Mouse (Mus musculus) heart, postnatal 10 days (tissue): ENCODE measurements around the gene Hspa1a. TPM values are rescaled to one million over a fixed set of nuclear protein-coding genes. Genes with fewer than 3 reads are reported as not detected.
"Not testable (repeated sequence)": the region's sequence is repeated elsewhere in the genome, so short reads cannot be mapped to it uniquely, and the experiment has no call there.

ENCODE experiments used
- DNase-seq, 2 experiments: peaks; one replicate each; pipeline ENCODE4 v3.0.0; 2021
- intact Hi-C: fragments of 180-260 bp; cut with DNase I; formaldehyde crosslinking; loops from one replicate; pipeline ENCODE4 v1.15.1; 2025
- total RNA-seq, 2 experiments: library from RNA; stranded (reverse); gene quantifications; 2 replicates each; pipeline ENCODE4 v1.2.3; 2021

Hspa1a gene
- total RNA-seq, 2 experiments from 2014 or later: 2.6 TPM

DNA sequence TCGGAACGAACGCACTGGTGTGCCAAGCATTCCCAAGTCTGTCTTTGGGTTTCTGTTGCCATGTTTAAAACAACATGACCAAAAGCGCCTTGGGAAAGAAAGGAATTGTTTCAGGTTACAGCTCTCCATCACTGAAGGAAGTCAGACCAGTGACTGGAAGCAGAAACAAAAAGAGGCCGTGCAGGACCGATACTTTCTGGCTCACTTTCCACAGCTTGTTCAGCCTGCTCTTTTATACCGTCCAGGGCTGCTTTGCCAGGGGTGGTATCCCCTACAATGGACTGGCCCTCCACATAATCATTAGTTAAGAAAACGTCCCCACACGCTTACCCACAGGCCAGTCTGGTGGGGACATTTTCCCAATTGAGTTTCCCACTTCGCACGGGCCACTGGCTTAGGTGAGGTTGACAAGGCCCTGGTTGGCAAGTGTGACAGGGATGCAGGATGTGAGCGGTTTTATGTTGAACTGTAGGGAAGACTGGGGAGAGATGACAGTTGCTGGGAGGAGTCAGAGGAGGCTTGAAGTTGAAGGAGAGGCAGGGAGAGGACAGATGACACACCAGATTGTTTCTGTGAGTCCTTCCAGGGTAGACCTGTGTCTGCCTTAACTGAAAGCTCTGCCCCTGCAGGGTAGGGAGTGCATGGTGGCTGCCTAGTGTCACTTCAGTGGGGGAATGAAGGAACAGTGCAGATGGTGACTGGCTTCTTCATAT lies 30.4 kb upstream of the Hspa1a start:
- intact Hi-C loops: loop anchor here (10.0 kb wide), 1 partner anchor 232 kb away; the partner anchor contains the start of genes Atp6v1g2 and Nfkbil1
- no peak for DNase-seq

DNA sequence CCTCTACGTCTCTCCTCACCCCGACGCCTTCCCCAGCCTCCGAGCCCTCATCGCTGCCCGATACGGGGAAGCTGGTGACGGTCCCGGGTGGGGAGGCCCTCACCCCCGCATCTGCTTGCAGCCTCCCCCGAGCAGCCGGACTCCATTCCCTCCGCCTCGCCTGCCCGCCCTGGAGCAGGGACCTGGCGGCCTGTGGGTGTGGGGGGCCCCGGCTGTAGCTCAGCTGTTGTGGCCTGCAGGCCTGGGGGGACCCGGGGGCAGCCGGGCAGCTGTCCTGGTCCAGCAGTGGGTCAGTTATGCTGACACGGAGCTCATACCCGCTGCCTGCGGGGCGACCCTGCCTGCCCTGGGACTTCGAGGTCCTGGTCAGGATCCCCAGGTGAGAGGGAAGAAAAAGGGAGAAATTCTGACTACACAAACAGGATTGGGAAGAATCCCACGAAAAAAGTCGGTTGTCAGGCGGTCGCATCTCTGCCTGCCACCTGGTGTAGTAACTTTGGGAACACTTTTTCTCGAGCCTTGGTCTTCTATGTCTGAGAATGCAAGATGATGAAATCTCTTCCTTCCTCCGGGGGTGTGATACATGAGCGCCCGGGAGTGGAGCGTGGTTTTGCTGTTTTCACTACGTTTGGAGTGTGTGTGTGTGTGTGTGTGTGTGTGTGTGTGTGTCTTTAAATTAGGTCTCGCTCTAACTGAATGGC lies 29.6 kb upstream of the Hspa1a start:
- DNase-seq: no peak
- intact Hi-C loops: loop anchor here (10.0 kb wide), 1 partner anchor 233 kb away; the partner anchor contains the start of genes Atp6v1g2 and Nfkbil1

DNA sequence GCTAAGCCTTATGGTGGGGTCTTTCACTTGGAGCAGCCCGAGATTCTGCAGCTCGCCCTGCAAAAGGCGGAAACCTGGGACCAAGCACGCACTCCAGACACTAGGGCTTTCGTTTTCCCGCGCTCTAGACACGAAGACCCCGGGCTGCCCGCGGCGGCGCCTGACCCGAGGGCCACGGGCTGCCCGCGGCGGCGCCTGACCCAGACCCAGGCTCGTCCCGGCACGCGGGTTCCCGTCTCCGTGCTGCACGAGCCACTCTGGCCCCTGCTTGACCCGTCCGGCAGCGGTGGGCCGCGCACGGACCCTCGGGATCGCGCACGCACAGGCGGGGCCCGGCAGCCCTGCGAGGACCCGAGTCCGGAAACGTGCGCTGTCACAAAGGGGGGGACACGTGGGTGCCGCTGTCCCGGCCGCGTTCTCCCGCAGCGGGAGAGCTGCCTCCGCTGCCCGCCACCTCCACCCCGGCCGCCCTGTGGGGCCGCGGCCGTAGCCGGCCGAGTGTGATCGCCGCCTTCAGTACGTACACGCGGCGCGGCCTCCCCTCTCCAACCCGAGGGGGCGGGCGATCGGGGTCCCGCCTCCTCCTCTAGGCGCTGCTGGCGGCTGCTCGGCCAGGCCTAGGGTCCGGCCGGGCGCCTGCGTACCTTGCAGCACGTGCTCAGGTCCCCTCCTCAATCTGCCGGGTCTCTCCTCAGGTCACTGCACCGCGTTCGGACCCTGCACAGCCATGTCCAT lies 28.9 kb upstream of the Hspa1a start, which contains the start of gene Vars:
Gene Vars, plus strand, starts transcription at position 271 of the 735 bp plus-strand sequence.
- intact Hi-C loops: loop anchor here (10.0 kb wide), 1 partner anchor 234 kb away; the partner anchor contains the start of genes Atp6v1g2 and Nfkbil1
- DNase-seq: peak; percentile 92 to 93

GRCm38 (mm10) chr17:34999871-35000716 lies 28.1 kb upstream of the Hspa1a start:
- not testable (repeated sequence) for DNase-seq
- intact Hi-C loops: loop anchor here (10.0 kb wide), 1 partner anchor 235 kb away; the partner anchor contains the start of genes Atp6v1g2 and Nfkbil1

- intact Hi-C loops: no loop called here
- DNase-seq: no peak
These were observed 26.8 kb upstream of the Hspa1a start for GRCm38 (mm10) chr17:34998526-34999430.

DNA sequence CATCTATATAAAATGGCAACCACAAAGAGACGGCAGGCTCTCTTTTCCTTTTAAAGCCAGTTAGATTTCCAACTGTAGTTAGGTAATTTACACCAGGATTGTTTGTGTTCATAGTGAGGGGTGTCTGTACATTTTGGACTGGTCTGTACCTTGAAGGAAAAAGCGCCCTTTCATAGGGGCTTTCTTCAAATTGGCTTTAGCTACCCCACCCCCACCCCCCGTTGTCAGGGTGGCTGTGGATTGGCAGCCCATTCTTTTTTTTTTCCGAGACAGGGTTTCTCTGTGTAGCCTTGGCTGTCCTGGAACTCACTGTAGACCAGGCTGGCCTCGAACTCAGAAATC lies 25.2 kb upstream of the Hspa1a start:
- intact Hi-C loops: no loop called here
- DNase-seq: no peak

DNA sequence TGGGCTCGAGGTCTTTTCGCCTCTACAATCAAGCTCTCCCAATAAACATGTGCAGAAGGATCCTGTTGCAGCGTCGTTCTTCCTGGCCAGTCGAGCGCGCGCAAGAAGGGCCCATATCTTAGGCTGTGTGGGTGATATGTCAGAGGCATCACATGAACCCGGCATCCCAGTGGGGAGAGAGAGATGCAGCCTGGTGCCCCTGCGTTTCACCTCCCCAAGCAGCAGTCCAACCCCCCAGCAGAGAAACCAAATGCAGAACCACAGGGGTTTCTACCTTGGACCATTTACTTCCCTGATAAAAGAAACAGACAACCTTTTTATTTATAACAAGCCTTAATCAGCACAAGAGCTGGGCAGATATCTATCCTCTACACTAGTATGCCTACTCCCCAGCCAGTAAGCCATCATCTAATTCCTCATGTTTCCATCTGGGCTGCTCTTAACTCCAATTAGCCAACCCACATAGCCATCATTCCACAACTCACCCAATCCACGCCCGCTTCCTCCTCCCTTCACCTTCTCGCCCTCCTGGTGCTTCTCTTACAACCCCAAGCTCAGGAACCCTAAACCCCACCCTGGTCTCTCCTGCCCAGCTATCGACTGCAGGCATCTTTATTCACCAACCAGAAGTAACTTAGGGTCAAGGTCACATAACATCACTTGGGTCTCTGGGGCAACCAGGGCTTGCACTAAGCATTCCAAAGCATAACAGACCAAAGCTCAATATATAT lies 24.6 kb upstream of the Hspa1a start:
- no peak for DNase-seq
- intact Hi-C loops: no loop called here

DNA sequence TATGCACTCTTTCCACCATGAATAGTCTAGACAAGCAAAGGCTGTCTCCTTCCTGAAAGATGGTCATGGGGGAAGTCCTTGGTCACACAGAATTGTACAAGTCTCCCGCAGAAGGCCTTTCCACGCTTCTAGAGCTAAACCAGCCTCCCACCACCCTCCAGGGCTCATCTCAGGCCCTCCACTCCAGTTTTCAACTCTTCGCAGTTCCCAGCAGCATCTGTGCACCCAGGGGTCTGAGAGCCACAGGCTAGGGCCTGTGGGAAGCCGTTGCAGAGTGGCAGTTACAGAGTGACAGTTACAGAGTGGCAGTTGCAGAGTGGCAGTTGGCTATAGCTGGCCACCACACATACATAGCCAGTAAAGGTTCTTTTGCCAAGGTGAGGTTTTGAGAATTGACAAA lies 24.0 kb upstream of the Hspa1a start:
- DNase-seq, intact Hi-C loops: not testable (repeated sequence)

DNA sequence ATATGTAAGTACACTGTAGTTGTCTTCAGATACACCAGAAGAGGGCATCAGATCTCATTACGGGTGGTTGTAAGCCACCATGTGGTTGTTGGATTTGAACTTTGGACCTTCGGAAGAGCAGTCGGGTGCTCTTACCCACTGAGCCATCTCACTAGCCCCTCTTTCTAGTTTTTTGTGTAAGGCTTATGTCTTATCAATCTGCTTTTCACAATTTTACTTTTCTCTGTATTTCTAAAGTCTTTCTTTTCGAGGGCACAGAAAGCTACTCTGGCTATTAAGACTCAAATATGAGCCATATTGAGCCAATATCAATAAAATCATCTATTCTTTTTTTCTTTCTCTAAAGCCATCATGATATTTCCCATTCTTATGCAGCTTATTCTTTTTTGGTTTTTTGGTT lies 23.2 kb upstream of the Hspa1a start:
- intact Hi-C loops, DNase-seq: not testable (repeated sequence)

GRCm38 (mm10) chr17:34994751-34995150 lies 22.8 kb upstream of the Hspa1a start:
- DNase-seq: no peak
- intact Hi-C loops: no loop called here

GRCm38 (mm10) chr17:34984218-34984617 lies 12.3 kb upstream of the Hspa1a start:
- intact Hi-C loops: loop anchor here (5.0 kb wide), 2 partner anchors 72 to 127 kb away; partner anchors contain the start of gene Slc44a4
- DNase-seq: no peak

DNA sequence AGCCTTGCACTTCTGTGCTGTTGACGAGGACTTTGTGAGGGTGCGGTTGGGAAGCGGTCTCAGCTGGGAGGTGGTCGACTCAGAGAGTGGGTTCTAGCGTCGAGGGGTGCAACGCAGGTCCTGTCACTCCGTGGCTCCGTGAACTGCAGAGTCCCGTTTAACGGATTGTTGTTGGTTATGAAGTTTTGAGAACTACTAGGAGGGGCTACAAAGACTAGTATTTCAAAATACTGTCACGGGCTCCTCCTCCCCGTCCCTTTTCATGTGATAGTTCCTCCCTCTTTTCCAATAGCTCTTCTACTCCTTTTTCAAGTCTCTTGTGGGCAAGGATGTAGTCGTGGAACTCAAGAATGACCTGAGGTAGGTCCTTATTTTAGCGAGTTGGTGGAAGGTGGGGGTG lies 10.4 kb upstream of the Hspa1a start:
- no peak for DNase-seq
- intact Hi-C loops: loop anchor here (1.0 to 5.0 kb wide), 3 partner anchors 27 to 125 kb away; partner anchors contain the start of gene Slc44a4

GRCm38 (mm10) chr17:34981690-34982180 lies 9.8 kb upstream of the Hspa1a start, which contains the start of gene Lsm2:
Lsm2 (plus strand) TSS chr17:34981862.
- peak; percentile 95 to 96 for DNase-seq
- intact Hi-C loops: loop anchor here (1.0 to 5.0 kb wide), 3 partner anchors 26 to 124 kb away; partner anchors contain the start of gene Slc44a4

- DNase-seq: peak; percentile 64 to 66
- intact Hi-C loops: loop anchor here (1.0 to 5.0 kb wide), 3 partner anchors 28 to 123 kb away; partner anchors contain the start of gene Slc44a4
These were observed 8.7 kb upstream of the Hspa1a start for GRCm38 (mm10) chr17:34980655-34981054.

DNA sequence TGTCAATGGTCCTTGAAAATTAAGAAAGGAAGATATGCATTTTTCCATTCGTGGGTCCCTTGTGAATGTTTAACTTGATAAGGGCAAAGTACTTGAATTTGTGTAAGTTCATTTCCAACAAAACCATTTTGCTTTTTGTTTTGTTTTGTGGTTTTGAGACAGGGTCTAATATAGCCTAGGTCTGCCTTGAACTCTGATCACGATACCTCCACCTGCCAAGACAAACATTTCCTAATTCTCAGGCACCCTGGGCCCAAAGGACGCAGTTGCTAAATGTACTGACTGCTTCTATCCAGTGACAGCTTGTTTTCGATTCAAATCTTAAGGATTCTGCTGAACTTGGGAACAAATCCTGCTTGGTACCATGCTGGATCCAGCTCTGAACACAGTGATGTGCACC lies 7.7 kb upstream of the Hspa1a start:
- no peak for DNase-seq
- intact Hi-C loops: loop anchor here (1.0 to 5.0 kb wide), 3 partner anchors 27 to 122 kb away; partner anchors contain the start of gene Slc44a4

DNA sequence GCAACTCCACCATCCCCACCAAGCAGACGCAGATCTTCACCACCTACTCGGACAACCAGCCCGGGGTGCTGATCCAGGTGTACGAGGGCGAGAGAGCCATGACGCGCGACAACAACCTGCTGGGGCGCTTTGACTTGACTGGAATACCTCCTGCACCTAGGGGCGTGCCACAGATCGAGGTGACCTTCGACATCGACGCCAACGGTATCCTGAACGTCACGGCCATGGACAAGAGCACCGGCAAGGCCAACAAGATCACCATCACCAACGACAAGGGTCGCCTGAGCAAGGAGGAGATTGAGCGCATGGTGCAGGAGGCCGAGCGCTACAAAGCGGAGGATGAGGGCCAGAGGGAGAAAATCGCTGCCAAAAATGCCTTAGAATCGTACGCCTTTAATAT lies 6.3 kb upstream of the Hspa1a start:
- DNase-seq: no peak
- intact Hi-C loops: no loop called here

GRCm38 (mm10) chr17:34977000-34977399 lies 5.0 kb upstream of the Hspa1a start:
- intact Hi-C loops: no loop called here
- DNase-seq: no peak
